Mouse (Mus musculus) layer of hippocampus, postnatal 36 days (tissue): ENCODE measurements at regions not wholly inside any gene's neighbourhood (a gene's known extent, or its start where the extent isn't known, plus 50 kb on each side); places are given as distances from the start of the nearest gene placed in this dataset.
A peak's percentile ranks its signal among the peaks of the same experiment; 100 is the strongest.
"Not testable (repeated sequence)": the region's sequence is repeated elsewhere in the genome, so short reads cannot be mapped to it uniquely, and the experiment has no call there.

Experiments used
- DNase-seq, 2 experiments: peaks; one replicate each; pipeline ENCODE4 v3.0.0; 2022

DNA sequence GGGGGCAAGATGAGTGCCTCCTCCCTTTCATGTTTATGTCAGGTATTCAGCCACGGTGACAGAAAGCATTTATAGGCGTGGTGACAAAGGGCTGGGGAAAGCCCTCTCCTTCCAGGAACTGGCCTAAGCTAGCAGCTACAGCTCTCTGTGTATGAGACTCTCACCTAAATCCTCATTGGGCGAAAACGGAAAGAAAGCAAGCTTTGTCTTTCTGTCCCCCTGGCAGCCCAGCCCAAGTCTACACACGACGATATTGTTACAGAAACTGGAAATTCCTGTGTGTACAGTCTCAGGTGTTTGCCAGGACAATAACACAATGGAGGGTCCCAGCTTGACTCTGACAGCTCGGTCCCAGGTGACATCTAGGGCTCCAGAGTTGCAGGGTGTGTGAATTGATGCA is 60.0 kb downstream of the Dact2 start:
- DNase-seq = no peak

DNA sequence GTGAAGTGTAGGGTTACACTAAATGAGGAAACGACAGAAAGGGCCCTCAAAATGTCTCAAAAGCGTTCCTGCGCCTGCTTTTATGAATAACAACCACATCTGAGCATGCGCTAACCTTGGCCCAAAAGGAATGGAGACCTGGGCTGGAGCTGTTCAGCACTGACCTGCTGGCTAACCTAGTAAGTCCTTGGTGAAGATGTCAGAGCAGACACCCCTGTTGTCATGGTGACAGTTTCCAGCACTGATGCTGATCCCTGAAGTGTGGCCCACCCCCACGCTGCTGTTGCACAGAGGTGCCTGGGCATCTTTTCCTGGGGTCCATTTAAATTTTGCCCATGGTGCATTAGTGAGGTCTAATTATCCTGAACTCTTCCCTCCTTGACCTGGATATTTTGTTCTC is 62.4 kb downstream of the Dact2 start:
- no peak for DNase-seq

DNA sequence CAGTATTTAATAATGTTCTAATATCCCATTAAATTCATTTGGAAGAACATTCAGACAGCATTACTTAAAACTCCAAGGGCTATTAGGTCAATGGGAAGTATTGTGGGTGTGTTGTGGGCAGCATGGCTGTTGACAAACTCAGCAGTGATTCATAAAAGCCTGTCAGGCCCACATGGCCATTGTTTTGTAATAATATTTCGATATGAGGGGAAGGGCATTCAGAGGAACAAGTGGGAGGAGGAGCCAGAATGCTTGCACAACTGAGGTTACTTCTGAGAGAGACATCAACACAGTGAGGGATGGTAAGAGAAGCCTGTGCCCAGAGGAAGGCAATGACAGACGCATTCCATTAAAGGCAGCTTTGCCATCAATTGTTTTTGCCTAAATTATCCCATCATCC is 63.8 kb downstream of the Dact2 start:
- DNase-seq = no peak

DNA sequence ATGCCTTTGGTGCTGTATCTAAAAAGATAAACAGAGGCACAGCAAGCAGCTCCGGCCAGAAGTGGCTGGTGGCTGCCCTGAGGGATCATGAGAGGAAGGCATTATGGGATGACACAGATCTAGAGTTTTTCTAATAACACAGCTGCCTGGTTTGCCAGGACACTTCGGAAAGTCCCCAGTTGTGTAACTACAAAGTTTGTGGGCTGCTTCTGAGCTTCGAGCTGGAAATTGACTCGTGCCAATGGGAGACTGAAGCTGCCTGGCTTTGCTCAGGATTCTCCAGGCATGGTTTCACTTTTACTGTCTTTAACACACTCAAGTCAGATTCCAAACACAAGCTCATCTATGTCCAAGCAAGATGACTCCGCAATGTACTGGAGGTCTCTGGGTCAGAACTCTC is 65.2 kb downstream of the Dact2 start:
- no peak for DNase-seq

DNA sequence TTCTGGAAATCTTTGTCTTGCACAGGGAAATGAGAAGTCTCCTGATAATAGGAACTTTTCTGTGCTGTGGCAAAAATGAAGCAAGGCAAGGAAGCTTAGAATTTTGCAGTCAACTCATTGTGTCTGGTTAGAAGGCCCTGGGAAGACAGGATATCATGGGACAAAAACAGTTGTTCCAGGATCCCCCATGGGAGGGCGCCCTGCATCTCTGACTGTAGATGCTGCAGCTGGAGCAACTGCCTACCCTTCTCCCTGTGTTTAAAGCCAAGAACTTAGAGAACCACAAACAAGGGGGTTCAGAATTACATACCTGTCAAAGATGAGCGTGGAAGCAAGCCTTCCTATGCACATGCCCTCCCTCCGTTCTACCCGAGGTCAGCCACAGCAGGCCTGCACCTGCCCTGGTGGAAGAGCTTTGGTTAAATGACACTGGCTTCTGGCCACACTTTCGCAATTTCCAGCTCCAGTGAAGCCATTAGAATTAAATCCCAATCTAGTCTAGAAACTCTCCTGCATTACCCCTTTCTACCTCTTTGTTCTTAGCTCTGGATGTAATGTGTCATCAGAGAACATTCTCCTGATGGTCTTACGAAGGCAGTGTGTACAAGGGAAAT is 67.3 kb downstream of the Dact2 start:
- DNase-seq = peak; percentile 62 to 69

DNA sequence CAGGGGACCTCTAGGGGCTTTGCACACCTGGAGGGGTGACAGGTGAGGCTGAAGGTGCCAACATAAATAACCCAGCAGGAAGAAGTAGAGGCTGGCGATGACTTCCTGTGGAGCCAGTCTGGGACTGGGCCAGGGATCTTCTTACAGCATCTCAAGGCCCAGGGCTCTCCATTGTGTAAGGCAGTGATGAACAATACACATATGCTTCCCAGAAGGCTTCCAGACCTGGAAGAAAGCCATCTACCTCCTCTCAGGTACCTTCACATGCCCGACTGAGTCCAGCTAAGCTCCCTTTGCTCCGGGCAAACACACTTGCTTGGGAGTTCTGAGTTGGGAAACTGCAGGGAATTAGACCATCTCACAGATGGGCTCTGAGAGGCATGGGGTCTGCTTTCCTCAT is 69.5 kb downstream of the Dact2 start:
- DNase-seq = no peak

DNA sequence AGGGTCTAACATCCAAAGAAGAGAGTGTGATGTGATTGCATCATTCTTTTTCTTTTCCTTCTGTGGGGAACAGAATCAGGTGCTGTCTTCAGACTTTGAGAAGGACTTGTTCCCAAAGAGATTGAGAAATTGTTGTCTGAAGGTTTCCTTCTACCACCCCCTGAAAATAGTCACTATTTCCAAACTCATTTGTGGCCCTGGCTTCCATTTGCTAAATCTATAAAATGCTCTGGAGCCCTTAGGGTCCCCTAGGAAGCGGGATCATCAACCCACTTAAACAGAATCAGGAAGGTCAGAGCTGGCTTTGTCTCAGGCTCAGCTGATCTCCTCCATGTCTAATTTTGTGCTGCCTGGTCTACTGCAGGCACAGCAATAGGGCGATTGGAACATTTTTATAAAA is 70.1 kb downstream of the Dact2 start:
- DNase-seq = no peak

DNA sequence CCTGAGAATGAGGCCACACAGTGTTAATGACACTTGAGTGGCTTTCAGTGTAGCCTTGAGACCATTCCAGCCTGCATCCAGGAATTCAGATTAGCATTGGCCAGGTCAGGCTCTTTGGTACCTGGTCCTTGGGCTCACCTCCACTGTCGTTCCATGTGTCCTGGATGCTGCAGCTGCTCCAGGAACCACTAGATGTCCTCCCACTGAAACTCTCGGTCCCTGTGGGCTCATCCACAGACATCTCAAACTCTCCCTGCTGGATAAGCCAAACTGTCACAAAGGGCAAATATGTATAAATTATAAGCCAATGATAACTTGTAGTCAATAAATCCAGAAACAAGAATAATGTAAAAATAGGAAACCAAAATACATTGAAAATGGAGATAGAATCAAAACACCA is 67.7 kb upstream of the Gm7358 start:
- not testable (repeated sequence) for DNase-seq

DNA sequence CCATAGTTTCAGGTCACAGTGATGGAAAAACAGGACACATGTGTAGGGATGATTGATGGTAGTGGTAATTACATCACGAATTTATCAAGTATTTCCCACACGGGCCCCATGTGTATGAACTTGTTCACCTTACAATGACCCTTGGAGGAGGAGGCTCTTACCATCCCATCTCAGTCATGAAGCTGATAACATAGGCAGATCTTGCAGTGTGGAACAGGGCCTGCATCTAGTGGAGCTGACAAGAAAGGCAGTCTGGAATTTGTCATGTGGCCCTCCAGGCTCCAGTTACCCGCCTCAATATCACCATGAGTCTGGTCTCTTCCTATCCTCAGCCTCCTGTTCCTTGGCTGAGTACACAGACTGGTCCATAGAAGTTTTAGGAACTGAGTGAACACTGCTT is 59.5 kb upstream of the Gm7358 start:
- DNase-seq = no peak

DNA sequence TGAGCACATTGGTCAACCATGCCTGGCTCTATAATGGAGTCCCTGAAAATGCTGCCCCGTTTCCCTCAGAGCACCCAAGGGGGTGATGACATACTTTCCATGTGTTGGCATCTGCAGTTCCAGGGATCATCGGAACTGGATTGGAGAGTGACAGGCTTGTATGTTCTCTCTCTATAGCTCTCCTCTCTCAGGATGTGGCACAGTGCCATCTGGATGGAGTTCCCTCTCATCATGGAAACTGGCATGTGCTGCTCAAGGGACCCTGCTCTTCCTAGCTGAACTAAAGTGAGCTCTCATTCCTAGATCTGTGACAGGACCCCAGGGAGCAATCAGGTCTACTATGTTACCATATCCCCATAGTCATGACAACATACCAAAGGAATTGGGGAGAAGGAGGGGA is 56.9 kb upstream of the Gm7358 start:
- DNase-seq = no peak

DNA sequence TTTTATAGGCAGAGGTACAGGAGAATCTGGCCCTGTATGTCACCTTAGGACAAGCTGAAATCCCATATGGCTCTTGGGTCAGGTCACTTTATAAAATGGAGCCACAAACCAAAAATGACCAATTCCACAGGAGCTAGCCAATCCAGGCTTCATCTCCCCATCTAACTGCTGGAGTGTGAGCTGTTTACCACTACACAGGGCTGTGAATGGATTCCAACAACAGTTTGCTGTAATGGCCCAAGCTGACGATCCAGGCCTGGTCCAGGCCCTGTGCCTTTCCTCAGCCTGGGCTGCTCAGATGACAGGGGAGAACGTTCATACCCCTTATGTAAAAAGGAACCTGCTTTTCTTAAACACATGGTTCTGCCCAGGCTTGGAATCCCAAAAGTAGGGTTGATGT is 55.5 kb upstream of the Gm7358 start:
- no peak for DNase-seq

DNA sequence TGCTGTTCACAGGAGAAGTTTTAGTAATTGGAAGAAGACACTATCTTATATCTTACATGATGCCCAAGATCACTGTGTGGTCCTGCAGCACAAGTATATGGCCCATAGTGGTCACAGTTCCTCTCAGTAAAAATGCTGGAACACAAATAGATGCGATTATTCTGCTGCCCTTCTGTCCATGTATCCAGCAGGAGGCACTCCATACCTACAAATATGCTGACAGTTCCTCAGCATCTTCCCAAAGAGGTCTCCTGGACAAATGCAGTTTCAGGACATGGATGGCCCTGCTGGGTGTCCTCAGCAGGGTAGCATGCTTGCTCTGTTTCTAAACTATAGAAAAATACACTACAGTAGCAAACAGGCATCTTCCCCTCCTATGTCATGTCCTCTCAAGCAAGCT is 52.4 kb upstream of the Gm7358 start:
- DNase-seq = not testable (repeated sequence)
